Mouse (Mus musculus): ENCODE results near the gene Fndc5. TPM values are rescaled to one million over a fixed set of nuclear protein-coding genes. Genes with fewer than 3 reads are reported as not detected.
A peak's percentile ranks its signal among the peaks of the same experiment; 100 is the strongest.

The Fndc5 gene
- total and polyA plus RNA-seq, 2 experiments from 2014 or later: 19.6 to 38.4 TPM

GRCm38 (mm10) chr4:129151276-129151811 lies 14.5 kb downstream of the Fndc5 start:
- no peaks in the 10 kb centered on the region for H3K9me3 ChIP-seq (ENCODE audit: low read length)
- no peak for DNase-seq (ENCODE audit: low spot score)
- no peak overlapping the region for H3K9ac ChIP-seq (replicated peaks; ENCODE audit: low read length)
- 79% methylated on average over 4 of the region's 4 CpGs for WGBS
- ATAC-seq: no peak
- TF ChIP-seq CTCF (IDR thresholded peaks at IDR 0.05; ENCODE audit: low read depth): no peak
- no peak overlapping the region for H3K4me2 ChIP-seq (ENCODE audit: low read depth, low read length)
- no peaks in the 10 kb centered on the region for H3K4me1 ChIP-seq (ENCODE audit: insufficient read depth, low read length)
- peaks cover 38% of the 10 kb centered on the region for H3K36me3 ChIP-seq (ENCODE audit: insufficient read depth, low read length)
- H3K4me3 ChIP-seq (ENCODE audit: low read length): no peak overlapping the region
- no peaks in the 10 kb centered on the region for H3K27me3 ChIP-seq (ENCODE audit: insufficient read depth, low read length)
- H3K27ac ChIP-seq: no peak overlapping the region

GRCm38 (mm10) chr4:129157541-129157940 lies 20.7 kb downstream of the Fndc5 start:
- Histone ChIP-seq H3K4me3 (ENCODE audit: low read length) (no peak overlapping the region), H3K4me1 (ENCODE audit: insufficient read depth, low read length) (no peaks in the 10 kb centered on the region), H3K9me3 (ENCODE audit: low read length) (no peaks in the 10 kb centered on the region), H3K36me3 (ENCODE audit: insufficient read depth, low read length) (peaks cover 19% of the 10 kb centered on the region; the same call in 1 of the 2 replicates), H3K4me2 (ENCODE audit: low read depth, low read length) (no peak overlapping the region), H3K27ac (no peak overlapping the region), H3K9ac (replicated peaks; ENCODE audit: low read length) (no peak overlapping the region), H3K27me3 (ENCODE audit: insufficient read depth, low read length) (no peaks in the 10 kb centered on the region)
- ATAC-seq: no peak
- no peak for DNase-seq (ENCODE audit: low spot score)
- TF ChIP-seq CTCF (IDR thresholded peaks at IDR 0.05; ENCODE audit: low read depth): no peak
- 90% methylated on average over 5 of the region's 5 CpGs for WGBS

GRCm38 (mm10) chr4:129158549-129158948 lies 21.8 kb downstream of the Fndc5 start:
- no peaks in the 10 kb centered on the region for H3K9me3 ChIP-seq (ENCODE audit: low read length)
- H3K27ac ChIP-seq: no peak overlapping the region
- H3K4me2 ChIP-seq (ENCODE audit: low read depth, low read length): no peak overlapping the region
- WGBS: 68% methylated on average over 3 of the region's 3 CpGs
- no peak for TF ChIP-seq CTCF (IDR thresholded peaks at IDR 0.05; ENCODE audit: low read depth)
- no peak overlapping the region for H3K4me3 ChIP-seq (ENCODE audit: low read length)
- DNase-seq (ENCODE audit: low spot score) (no peak), ATAC-seq (no peak)
- H3K4me1 ChIP-seq (ENCODE audit: insufficient read depth, low read length): no peaks in the 10 kb centered on the region
- no peak overlapping the region for H3K9ac ChIP-seq (replicated peaks; ENCODE audit: low read length)
- peaks cover 16% of the 10 kb centered on the region; the same call in 1 of the 2 replicates for H3K36me3 ChIP-seq (ENCODE audit: insufficient read depth, low read length)
- no peaks in the 10 kb centered on the region for H3K27me3 ChIP-seq (ENCODE audit: insufficient read depth, low read length)

DNA sequence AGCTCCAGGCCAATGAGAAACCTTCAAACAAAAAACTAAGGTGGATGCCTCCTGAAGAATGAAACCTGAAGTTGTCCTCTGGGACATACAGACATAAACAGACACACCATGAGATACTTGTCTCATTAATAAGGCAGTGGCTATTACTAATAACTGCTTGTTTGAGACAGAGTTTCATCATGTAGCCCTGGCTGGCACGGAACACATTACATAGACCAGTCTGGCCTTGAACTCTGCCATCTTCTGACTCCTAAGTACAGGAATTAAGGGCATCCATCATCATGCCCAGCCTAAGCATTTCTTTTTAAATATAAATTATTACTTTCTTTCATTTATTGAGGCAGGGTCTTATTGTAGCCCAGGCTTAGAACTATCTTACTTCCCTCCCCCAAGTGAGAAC lies 24.3 kb downstream of the Fndc5 start:
- H3K4me1 ChIP-seq (ENCODE audit: insufficient read depth, low read length): no peaks in the 10 kb centered on the region
- no peak overlapping the region for H3K4me3 ChIP-seq (ENCODE audit: low read length)
- ATAC-seq: no peak
- 0 out of 2 replicates have a peak, but pooled peaks cover 3% of the 10 kb centered on the region for H3K36me3 ChIP-seq (ENCODE audit: insufficient read depth, low read length)
- H3K9me3 ChIP-seq (ENCODE audit: low read length): no peaks in the 10 kb centered on the region
- H3K4me2 ChIP-seq (ENCODE audit: low read depth, low read length): no peak overlapping the region
- 90% methylated on average over 1 of the region's 1 CpGs for WGBS
- DNase-seq (ENCODE audit: low spot score): no peak
- no peak overlapping the region for H3K9ac ChIP-seq (replicated peaks; ENCODE audit: low read length)
- no peak overlapping the region for H3K27ac ChIP-seq
- H3K27me3 ChIP-seq (ENCODE audit: insufficient read depth, low read length): no peaks in the 10 kb centered on the region
- TF ChIP-seq CTCF (IDR thresholded peaks at IDR 0.05; ENCODE audit: low read depth): no peak

DNA sequence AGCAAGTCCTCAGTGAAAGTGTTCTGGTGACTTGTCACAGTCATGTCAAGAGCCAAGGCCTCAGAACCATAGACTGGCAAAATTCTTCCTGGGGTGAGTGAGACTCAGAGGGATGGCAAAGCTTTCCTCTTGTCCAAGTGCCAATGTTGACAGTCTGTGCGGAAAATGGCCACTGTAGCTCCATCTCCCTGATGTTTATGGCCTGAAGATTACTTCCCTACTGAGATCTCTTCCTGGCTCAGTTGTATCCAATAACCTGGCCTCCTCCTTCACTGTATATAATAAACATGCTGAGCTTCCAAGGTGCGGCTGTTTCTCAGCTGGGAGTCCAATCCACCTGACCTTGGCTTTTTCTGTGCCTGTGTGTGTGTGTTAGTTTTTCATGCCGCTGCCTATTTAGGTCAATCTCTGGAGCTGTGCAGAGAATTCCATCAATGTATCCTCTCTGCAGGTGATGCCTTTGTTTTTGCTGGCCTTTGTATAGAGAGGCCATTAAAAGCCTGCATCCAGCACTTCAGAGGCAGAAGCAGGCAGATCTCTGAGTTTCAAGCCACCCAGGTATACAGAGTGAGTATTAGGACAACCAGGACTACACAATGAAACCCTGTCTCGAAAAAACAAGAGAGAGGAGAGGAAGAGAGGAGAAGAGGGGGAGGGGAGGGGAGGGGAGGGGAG lies 24.9 kb downstream of the Fndc5 start:
- ATAC-seq (no peak), DNase-seq (ENCODE audit: low spot score) (no peak)
- Histone ChIP-seq H3K4me2 (ENCODE audit: low read depth, low read length) (no peak overlapping the region), H3K27me3 (ENCODE audit: insufficient read depth, low read length) (no peaks in the 10 kb centered on the region), H3K4me3 (ENCODE audit: low read length) (no peak overlapping the region), H3K36me3 (ENCODE audit: insufficient read depth, low read length) (0 out of 2 replicates have a peak, but pooled peaks cover 3% of the 10 kb centered on the region), H3K27ac (no peak overlapping the region), H3K9me3 (ENCODE audit: low read length) (no peaks in the 10 kb centered on the region), H3K9ac (replicated peaks; ENCODE audit: low read length) (no peak overlapping the region), H3K4me1 (ENCODE audit: insufficient read depth, low read length) (no peaks in the 10 kb centered on the region)
- TF ChIP-seq CTCF (IDR thresholded peaks at IDR 0.05; ENCODE audit: low read depth): no peak
- WGBS: 79% methylated on average over 4 of the region's 4 CpGs

DNA sequence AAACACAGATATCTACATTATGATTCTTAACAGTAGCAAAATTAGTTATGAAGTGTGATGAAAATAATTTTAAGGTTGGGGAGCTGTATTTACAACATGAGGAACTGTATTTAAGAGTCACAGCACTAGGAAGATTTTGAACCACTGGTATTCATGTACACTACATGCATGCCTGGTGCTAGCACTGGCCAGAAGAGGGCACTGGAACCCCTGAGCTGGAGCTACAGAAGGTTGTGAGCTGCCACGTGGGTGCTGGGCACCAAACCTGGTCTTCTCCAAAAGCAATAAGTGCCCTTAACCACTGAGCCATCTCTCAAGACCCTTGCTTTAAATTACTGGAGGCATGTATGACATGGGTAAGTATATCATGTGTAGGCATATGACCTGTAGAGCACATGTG lies 35.7 kb downstream of the Fndc5 start:
- Histone ChIP-seq H3K9ac (replicated peaks; ENCODE audit: low read length) (no peak overlapping the region), H3K27ac (no peak overlapping the region), H3K36me3 (ENCODE audit: insufficient read depth, low read length) (peaks cover 30% of the 10 kb centered on the region), H3K27me3 (ENCODE audit: insufficient read depth, low read length) (no peaks in the 10 kb centered on the region), H3K9me3 (ENCODE audit: low read length) (no peaks in the 10 kb centered on the region), H3K4me1 (ENCODE audit: insufficient read depth, low read length) (no peaks in the 10 kb centered on the region), H3K4me2 (ENCODE audit: low read depth, low read length) (no peak overlapping the region), H3K4me3 (ENCODE audit: low read length) (no peak overlapping the region)
- WGBS: 73% methylated on average over 1 of the region's 1 CpGs
- TF ChIP-seq CTCF (IDR thresholded peaks at IDR 0.05; ENCODE audit: low read depth): no peak
- DNase-seq (ENCODE audit: low spot score) (no peak), ATAC-seq (no peak)

- ATAC-seq: no peak
Measured at GRCm38 (mm10) chr4:129179560-129179959, 42.8 kb downstream of the Fndc5 start.

More at GRCm38 (mm10) chr4:129179560-129179959, 42.8 kb downstream of the Fndc5 start:
- Histone ChIP-seq H3K9ac (replicated peaks; ENCODE audit: low read length) (no peak overlapping the region), H3K36me3 (ENCODE audit: insufficient read depth, low read length) (peaks cover 26% of the 10 kb centered on the region; the same call in 1 of the 2 replicates), H3K4me2 (ENCODE audit: low read depth, low read length) (no peak overlapping the region), H3K4me3 (ENCODE audit: low read length) (no peak overlapping the region), H3K4me1 (ENCODE audit: insufficient read depth, low read length) (no peaks in the 10 kb centered on the region), H3K27ac (no peak overlapping the region), H3K27me3 (ENCODE audit: insufficient read depth, low read length) (no peaks in the 10 kb centered on the region), H3K9me3 (ENCODE audit: low read length) (no peaks in the 10 kb centered on the region)
- DNase-seq (ENCODE audit: low spot score): peak; percentile 52
- 22% methylated on average over 1 of the region's 1 CpGs for WGBS
- peak; percentile 60 for TF ChIP-seq CTCF (IDR thresholded peaks at IDR 0.05; ENCODE audit: low read depth)
